Mouse (Mus musculus) right cerebral cortex, adult 18-20 months (tissue): ENCODE data around the gene Tmprss2.
"Not testable (repeated sequence)": the region's sequence is repeated elsewhere in the genome, so short reads cannot be mapped to it uniquely, and the experiment has no call there.

ENCODE experiments used
- DNase-seq: peaks from one replicate; pipeline ENCODE4 v3.0.0; 2022; ENCODE audit warnings: mixed read lengths

Tmprss2 gene

DNA sequence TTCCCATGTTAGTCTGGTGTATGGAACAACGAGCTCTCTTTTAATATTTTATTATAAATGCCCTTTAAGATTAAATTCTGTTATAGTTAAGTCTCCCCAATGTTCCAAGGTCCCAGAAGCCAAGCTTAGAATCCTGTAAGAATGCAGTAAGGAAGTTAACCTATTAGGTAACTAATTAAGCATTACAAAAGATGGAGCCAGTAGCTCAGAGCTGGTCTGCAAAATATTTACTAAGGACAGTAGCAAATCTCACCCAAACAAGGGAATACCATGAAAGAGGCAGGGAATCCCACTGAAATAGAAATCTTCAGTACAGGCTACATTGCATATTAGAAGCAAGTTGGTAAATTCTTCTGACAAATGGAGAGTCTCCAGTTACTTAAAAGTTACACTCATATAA is 28.1 kb downstream of the Tmprss2 start:
- not testable (repeated sequence) for DNase-seq

DNA sequence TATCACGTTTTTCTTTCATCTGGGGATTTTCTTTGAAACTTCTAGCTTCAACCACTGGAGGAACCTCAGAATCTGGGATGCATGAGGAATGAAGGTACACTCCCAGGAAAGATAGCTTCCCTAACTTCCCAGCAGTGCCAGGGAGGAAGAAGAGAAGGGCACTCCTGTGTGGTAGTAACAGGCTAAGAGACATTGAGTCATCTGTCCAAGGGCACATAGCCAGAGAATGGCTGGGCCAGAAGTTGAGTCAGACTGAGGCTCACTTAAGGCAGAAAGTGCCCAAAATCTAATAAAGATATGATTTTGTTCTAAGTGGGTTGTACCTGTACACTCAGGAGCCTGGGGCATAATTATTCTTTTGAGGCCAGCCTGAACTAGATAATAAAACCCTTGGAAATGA is 41.6 kb downstream of the Tmprss2 start:
- no peak for DNase-seq

DNA sequence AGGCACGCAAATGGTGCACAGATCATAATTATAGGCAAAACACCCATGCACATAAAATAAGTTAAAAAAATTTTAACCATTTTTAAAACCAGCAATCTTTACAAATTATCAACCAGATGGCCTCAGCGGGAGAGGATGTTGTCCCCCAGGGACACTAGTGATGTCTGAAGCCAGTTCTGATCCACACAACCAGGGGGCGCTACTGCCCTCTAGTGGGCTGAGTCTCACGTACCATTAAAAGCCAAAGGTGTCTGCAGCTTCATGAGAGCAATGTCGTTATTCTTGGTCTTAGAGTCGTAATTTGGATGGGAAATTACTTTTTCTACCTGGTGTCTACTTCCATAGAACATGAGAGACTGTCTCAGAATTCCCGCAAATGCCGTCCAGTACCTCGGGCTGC is 42.3 kb downstream of the Tmprss2 start:
- DNase-seq = peak; percentile 23

DNA sequence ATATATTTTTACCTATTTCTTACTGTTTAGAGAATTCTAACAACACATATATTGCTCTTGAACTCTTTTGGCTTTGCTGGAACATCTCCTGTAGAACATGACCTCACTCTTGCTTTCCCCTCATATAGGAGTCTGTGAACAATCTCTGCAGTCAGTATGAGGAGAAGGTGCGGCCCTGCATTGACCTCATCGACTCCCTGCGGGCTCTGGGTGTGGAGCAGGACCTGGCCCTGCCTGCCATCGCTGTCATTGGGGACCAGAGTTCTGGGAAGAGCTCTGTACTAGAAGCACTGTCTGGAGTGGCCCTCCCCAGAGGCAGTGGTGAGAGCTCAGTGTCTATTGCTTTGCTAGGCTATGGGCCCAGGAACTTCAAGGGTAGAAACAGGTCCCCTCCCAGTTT is 66.7 kb downstream of the Tmprss2 start:
- no peak for DNase-seq

DNA sequence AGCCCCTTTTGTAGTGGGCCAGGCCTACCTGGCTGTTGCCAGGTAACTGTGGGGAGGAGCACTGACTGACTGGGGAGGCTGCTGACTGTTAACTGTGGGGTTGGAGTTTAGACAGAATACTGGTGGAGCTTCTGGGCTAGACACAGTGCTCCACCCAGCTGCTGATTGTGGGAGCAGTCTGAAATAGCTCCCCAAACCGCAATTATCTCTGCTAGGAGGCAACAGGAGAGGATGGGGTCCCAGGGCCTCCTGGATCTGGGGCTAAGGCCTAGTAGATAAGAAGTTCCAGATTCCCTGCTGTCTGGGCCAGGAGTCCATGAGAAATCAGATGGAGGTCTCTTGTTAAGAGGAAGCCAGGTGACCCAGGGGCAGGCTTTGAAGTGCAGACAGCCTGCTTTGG is 74.1 kb downstream of the Tmprss2 start:
- DNase-seq = no peak

DNA sequence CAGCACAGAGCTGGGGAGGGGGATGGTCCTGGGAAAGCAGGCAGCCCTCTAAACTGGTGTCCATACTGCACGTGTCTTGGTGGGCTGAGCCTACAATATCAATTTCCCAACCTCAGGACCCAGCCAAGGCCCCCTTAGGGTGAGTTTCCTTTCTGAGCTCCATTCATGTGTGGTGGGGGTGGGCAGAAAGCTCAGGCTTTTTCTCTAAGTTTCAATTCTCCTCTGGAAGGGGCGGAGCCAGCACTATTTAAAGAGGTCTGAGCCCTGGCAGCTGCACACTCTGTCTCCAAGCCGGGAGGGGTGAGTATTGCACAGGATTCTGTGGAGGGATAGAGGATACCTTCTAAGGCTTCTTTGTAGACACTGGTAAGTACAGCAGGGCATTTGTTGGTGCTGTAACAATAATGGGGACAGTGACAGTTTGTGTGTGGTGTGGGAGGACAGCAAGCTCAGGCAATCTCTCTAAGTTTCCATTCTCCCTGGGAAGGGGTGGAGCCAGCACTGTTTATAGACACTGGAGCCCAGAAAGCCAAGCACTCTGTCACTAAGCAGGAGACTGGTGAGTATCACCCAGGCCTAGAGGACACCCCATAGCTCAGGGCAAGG is 75.1 kb downstream of the Tmprss2 start:
- DNase-seq = peak; percentile 52

DNA sequence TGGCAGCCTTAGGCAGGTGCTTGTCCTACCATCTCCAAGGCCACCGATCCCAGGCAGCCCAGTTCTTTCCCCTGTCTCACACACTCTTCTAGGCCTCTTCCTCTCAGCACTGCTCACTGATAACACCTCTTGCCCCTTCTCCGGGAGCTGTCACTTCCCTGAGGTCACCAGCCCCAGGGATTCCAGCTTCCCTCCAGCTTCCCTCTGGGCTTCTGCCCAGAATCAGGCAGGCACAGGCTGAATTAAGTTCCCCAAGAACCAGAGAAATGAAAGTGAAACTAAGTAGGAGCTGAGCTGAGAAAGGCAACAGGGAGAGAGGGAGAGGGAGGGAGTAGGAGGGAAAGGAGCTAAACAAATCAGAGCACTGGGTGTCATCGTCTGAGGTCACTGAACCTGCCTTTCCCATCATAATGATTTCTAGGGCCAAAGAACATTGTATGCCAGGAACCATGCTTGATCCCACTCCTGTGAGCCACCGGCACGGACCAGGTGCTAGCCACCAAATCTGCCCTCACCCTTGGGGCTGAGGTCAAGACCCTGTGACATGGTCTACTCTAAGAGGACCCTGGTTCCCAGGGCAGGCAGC is 76.0 kb downstream of the Tmprss2 start:
- peak; percentile 47 for DNase-seq

DNA sequence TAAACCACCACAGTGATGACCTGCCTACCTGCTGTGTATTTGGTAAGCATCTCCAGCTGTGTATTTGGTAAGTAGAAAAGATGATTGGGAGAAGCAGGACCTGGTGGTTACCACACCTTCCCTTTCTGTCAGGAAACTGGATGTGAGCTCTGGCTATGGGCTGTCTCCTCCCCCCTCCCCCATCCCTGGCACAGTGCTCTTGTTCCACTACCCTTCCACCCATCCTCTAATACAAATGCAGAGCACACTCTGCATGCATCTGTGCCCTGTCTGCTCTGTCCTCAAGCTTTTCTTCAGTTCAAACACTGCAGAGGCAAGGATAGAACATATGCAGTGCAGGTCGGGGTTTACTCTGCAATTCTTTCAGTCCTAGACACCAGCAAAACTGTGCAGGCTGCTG is 76.5 kb downstream of the Tmprss2 start:
- DNase-seq = no peak

DNA sequence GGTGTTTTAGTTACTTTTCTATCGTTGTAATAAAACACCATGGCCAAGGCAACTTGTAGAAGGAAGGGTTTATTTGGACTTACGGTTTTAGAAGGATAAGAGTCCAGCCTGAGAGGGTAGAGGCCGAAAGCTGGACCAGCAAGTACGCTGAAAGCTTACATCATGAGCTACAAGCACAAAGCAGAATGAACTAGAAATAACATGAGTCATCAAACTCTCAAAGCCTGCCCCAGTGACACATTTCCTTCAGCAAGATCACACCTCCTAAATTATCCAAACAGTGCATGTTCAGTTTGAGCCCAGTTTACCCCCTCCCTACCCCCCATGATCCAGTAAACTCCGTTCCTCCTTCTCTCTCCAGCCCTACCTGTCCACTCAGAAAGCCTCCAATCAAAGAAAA is 77.2 kb downstream of the Tmprss2 start:
- DNase-seq = no peak

DNA sequence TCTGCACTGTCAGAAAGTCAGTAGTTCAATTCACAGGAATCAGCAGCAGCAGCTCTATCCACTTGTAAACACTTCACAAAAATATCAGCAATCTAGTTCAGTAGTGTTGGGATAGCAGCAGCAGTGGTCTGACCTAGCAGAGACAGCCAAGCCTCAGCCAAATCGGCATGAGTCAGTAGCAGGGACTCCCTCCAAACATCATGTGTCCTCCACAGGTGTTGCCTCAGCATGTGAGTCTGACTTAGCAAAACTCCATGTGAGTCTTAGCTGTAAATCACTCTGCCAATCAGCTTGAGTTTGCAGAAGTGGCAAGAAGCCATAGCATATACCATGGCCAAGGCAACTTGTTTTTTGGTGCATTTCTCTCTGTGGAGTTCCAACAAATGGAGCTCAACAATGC is 77.9 kb downstream of the Tmprss2 start:
- no peak for DNase-seq

DNA sequence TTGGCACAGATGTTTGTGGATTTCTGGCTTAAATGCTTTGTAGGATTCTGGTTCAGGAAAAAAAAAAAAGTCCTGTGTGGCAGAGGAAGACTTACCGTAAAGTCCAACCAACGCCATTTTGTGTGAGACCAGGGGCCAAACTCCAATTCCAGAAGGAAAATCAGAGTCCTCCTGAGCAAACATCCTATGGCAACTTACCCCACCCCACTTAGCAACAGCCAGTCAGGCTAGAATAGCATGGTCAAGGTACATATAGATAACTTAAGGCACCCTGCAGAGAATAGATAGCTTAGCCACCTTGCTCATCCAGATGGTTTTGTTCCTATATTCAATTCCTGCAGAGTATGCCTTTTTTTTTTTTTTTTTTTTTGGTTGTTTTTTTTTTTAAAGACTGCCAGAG is 81.8 kb downstream of the Tmprss2 start:
- no peak for DNase-seq

DNA sequence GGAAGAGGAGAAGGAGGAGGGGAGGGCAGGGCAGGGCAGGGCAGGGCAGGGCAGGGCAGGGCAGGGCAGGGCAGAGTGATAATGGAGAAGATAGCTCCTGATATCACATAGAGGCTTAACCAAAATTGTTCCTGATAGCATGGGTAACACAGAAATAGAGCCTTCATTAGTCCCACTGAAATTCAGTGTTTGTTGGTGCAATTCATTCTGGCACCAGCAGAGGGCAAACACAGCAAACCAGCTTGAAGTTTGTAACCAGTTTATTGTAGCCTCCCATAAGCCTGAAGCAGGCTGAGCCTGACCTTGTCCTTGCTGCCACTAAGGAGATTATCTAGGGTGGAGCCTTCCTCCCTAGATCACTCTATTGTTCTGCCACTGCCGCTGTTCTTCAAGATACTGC is 88.0 kb downstream of the Tmprss2 start:
- peak; percentile 24 for DNase-seq

DNA sequence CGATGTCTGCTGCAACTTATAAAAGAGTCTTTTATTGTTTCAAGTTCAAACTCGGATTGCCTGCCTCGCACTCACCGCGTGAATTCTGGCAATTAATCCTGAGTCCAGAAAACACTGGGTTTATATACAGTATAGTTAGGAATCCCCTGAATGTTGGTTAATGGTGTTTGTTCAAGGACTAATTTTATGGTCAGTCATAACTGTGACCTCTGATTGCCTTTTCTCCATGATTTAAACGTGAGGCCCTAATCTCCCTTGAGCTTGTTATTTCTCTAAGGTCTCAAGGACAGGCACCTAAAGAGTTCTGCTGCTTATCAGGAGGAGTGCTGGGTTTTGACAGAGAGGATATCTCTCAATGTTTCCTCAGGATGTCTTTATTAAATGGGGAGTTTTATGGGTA is 89.0 kb downstream of the Tmprss2 start:
- no peak for DNase-seq

DNA sequence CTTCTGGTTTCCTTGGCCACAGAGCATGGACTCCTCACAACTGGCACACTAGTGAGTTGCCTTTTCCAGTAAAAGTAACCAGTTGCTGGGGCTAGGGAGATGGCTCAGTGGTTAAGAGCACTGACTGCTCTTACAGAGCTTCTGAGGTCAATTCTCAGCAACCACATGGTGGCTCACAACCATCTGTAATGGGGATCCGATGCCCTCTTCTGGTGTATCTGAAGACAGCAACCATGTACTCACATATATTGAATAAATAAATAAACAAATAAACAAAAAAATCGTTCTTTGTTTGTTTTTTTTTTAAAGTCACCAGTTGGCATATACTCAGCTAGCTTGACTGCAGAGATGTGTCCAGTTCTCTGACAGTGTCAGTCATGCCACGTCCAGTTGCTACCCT is 94.7 kb downstream of the Tmprss2 start:
- DNase-seq = no peak
